Mouse (Mus musculus) limb, embryonic 10.5 days (tissue): ENCODE results near the gene Pak4. TPM values are rescaled to one million over a fixed set of nuclear protein-coding genes. Genes with fewer than 3 reads are reported as not detected.
A peak's percentile ranks its signal among the peaks of the same experiment; 100 is the strongest.

ENCODE experiments used
- DNase-seq: peaks from one replicate; pipeline ENCODE4 v3.0.0-alpha.2; 2017; ENCODE audit warnings: low spot score
- H3K27ac ChIP-seq: fragments of 300-500 bp; sonication (generic); 2 replicates; pipeline ENCODE4 v1.5.1; 2016; ENCODE audit warnings: mild to moderate bottlenecking
- H3K27me3 ChIP-seq: fragments of 300-500 bp; sonication (generic); 2 replicates; pipeline ENCODE4 v1.6.1; 2016; ENCODE audit warnings: low read depth, mild to moderate bottlenecking; ENCODE audit not compliant: poor library complexity, severe bottlenecking
- H3K36me3 ChIP-seq: fragments of 300-500 bp; sonication (generic); 2 replicates; pipeline ENCODE4 v1.6.1; 2016; ENCODE audit warnings: mild to moderate bottlenecking, moderate library complexity
- H3K4me1 ChIP-seq: fragments of 300-500 bp; sonication (generic); 2 replicates; pipeline ENCODE4 v1.6.1; 2016
- H3K4me3 ChIP-seq: fragments of 300-500 bp; sonication (generic); 2 replicates; pipeline ENCODE4 v1.5.1; 2016; ENCODE audit warnings: mild to moderate bottlenecking, moderate library complexity
- H3K9me3 ChIP-seq: fragments of 300-500 bp; sonication (generic); replicated peaks from 2 replicates; pipeline ENCODE4 v1.6.1; 2016; ENCODE audit warnings: mild to moderate bottlenecking
- WGBS: fragments of 180-500 bp; shearing (Covaris S2); methylation state at CpG from one replicate; pipeline ENCODE4 v1.1.7; 2016; 5-methylcytosine and 5-hydroxymethylcytosine counted together
- polyA plus RNA-seq: library from polyadenylated mRNA; unstranded; fragments of >200 nt; fragmentation: Nextera tagmentation; extraction: Ambion mirVana; gene quantifications from 2 replicates; pipeline ENCODE4 v1.2.1, GENCODE M21; 2016

The Pak4 gene
- polyA plus RNA-seq, 1 experiment from 2014 or later, result 64.9 TPM

- H3K9me3 ChIP-seq, result no peaks in the 10 kb centered on the region
- no peaks in the 10 kb centered on the region for H3K27me3 ChIP-seq
- H3K36me3 ChIP-seq, result peaks cover 71% of the 10 kb centered on the region
- peaks cover 21% of the 10 kb centered on the region for H3K4me1 ChIP-seq
- H3K27ac ChIP-seq, result no peak overlapping the region
- peak; percentile 71 for DNase-seq
- H3K4me3 ChIP-seq, result no peak overlapping the region
Observed at GRCm38 (mm10) chr7:28568253-28568652, 29.7 kb downstream of the Pak4 start.

GRCm38 (mm10) chr7:28567539-28567938 is 30.4 kb downstream of the Pak4 start:
- no peak for DNase-seq
- H3K4me3 ChIP-seq, result no peak overlapping the region
- peaks cover 78% of the 10 kb centered on the region for H3K36me3 ChIP-seq
- 91% methylated on average over 4 of the region's 4 CpGs for WGBS
- H3K9me3 ChIP-seq, result no peaks in the 10 kb centered on the region
- H3K27me3 ChIP-seq, result no peaks in the 10 kb centered on the region
- H3K4me1 ChIP-seq, result peaks cover 20% of the 10 kb centered on the region
- no peak overlapping the region for H3K27ac ChIP-seq

DNA sequence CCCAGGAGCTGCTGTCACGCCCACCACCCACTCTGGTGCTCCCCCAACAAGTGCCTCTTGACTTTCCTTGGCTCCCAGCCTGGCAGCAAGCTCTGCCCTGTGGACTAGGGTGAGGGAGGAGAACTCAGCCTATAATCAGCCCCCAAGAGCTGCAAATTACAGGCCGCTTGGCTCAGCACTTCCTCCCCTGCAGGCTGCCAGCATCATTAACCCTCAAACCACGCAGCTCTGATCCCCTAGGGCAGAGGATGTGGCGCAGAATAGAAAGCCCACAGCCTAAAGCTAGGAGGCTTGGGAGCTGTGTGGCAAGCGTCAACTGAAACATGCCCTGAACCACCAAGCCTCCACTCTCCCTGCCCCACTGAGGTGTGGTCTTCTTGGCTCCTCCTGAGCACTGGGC is 32.6 kb downstream of the Pak4 start:
- no peak for DNase-seq
- Histone ChIP-seq H3K4me1 (peaks cover 4% of the 10 kb centered on the region; the same call in 1 of the 2 replicates), H3K27ac (no peak overlapping the region), H3K4me3 (no peak overlapping the region), H3K27me3 (no peaks in the 10 kb centered on the region), H3K9me3 (no peaks in the 10 kb centered on the region), H3K36me3 (peaks cover 98% of the 10 kb centered on the region)
- WGBS, result 81% methylated on average over 5 of the region's 5 CpGs

- Histone ChIP-seq H3K9me3 (no peaks in the 10 kb centered on the region), H3K36me3 (peaks cover 96% of the 10 kb centered on the region), H3K27me3 (no peaks in the 10 kb centered on the region), H3K4me3 (no peak overlapping the region), H3K27ac (no peak overlapping the region), H3K4me1 (peaks cover 9% of the 10 kb centered on the region; the same call in 1 of the 2 replicates)
- WGBS, result 97% methylated on average over 13 of the region's 13 CpGs
- DNase-seq, result no peak
Observed at GRCm38 (mm10) chr7:28562951-28563350, 35.0 kb downstream of the Pak4 start.

DNA sequence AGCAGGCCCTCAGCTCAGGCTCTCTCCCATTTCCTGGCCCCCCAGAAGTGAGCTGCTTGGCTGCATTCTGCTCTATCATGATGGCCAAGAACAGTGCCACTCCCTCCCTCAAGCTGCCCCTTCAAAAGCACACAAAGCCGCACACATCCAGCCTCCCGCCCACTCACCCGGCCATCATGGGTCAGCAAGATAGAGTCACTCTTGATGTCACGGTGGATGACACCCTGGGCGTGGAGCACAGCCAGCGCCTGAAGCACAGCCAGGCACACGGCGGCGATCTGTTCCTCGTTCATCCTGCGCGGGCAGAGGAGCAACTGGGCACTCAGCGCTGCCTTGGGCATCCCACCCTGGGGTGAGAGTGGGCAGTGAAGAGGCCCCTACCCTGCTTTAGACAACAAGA is 35.6 kb downstream of the Pak4 start:
- Histone ChIP-seq H3K9me3 (no peaks in the 10 kb centered on the region), H3K27ac (no peak overlapping the region), H3K4me3 (no peak overlapping the region), H3K4me1 (peaks cover 9% of the 10 kb centered on the region; the same call in 1 of the 2 replicates), H3K36me3 (peaks cover 94% of the 10 kb centered on the region), H3K27me3 (no peaks in the 10 kb centered on the region)
- no peak for DNase-seq
- WGBS, result 96% methylated on average over 13 of the region's 13 CpGs

DNA sequence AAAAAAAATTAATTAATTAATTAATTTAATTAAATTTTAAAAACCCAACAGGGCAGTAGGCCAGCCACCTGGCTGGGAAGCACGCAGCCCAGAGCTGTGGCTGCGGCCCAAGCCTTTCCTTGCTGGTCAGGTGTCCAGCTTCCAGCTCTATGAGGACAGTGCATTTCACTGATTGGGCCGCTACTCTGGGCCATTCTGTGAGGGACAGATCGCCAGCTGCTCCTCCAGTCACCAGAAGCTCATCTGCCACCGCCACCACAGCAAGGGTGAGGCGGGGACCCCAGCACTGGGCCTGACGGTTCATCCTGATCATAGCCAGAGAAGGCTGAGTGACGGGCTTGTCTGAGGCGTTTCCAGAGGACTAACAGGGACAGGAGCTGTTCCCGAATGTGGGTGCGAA is 36.0 kb downstream of the Pak4 start:
- no peak overlapping the region for H3K4me3 ChIP-seq
- WGBS, result 90% methylated on average over 11 of the region's 11 CpGs

GRCm38 (mm10) chr7:28560856-28561255 is 37.1 kb downstream of the Pak4 start:
- no peak overlapping the region for H3K27ac ChIP-seq
- H3K36me3 ChIP-seq, result peaks cover 81% of the 10 kb centered on the region
- H3K9me3 ChIP-seq, result no peaks in the 10 kb centered on the region
- DNase-seq, result no peak
- no peaks in the 10 kb centered on the region for H3K27me3 ChIP-seq
- WGBS, result 92% methylated on average over 10 of the region's 10 CpGs
- H3K4me1 ChIP-seq, result peaks cover 21% of the 10 kb centered on the region
- no peak overlapping the region for H3K4me3 ChIP-seq

More for the DNA sequence above, 36.0 kb downstream of the Pak4 start:
- peaks cover 10% of the 10 kb centered on the region for H3K4me1 ChIP-seq
- H3K27me3 ChIP-seq, result no peaks in the 10 kb centered on the region
- peaks cover 90% of the 10 kb centered on the region for H3K36me3 ChIP-seq
- no peaks in the 10 kb centered on the region for H3K9me3 ChIP-seq
- no peak overlapping the region for H3K27ac ChIP-seq
- no peak for DNase-seq

DNA sequence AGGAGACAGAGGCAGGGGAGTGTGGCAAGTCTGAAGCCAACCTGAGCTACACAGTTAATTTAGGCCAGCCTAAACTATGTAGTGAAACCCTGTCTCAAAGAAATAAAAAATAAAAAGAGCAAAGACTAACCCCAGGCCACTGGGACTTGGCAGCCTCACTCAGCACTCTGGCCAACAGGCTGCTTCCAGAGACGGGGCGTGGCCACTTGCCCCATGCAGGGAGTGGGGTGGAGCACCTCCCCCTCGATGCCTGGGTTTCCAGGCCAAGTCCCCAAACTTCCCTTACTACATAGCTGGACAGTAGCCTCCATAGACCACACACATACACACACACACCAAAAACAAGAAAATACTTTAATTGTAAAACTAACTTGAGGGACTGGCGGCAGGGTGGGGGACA is 39.5 kb downstream of the Pak4 start:
- H3K27ac ChIP-seq, result no peak overlapping the region

GRCm38 (mm10) chr7:28557708-28558107 is 40.3 kb downstream of the Pak4 start:
- no peak overlapping the region; the same call in 1 of the 2 replicates for H3K27ac ChIP-seq
- no peaks in the 10 kb centered on the region for H3K9me3 ChIP-seq
- 78% methylated on average over 6 of the region's 6 CpGs for WGBS
- no peaks in the 10 kb centered on the region for H3K27me3 ChIP-seq
- H3K4me3 ChIP-seq, result no peak overlapping the region
- peaks cover 50% of the 10 kb centered on the region for H3K36me3 ChIP-seq
- DNase-seq, result no peak
- H3K4me1 ChIP-seq, result peaks cover 20% of the 10 kb centered on the region

More for the DNA sequence above, 39.5 kb downstream of the Pak4 start:
- 42% methylated on average over 4 of the region's 4 CpGs for WGBS
- no peak for DNase-seq
- no peaks in the 10 kb centered on the region for H3K27me3 ChIP-seq
- H3K4me1 ChIP-seq, result peaks cover 21% of the 10 kb centered on the region
- no peak overlapping the region for H3K4me3 ChIP-seq
- no peaks in the 10 kb centered on the region for H3K9me3 ChIP-seq
- peaks cover 58% of the 10 kb centered on the region for H3K36me3 ChIP-seq

DNA sequence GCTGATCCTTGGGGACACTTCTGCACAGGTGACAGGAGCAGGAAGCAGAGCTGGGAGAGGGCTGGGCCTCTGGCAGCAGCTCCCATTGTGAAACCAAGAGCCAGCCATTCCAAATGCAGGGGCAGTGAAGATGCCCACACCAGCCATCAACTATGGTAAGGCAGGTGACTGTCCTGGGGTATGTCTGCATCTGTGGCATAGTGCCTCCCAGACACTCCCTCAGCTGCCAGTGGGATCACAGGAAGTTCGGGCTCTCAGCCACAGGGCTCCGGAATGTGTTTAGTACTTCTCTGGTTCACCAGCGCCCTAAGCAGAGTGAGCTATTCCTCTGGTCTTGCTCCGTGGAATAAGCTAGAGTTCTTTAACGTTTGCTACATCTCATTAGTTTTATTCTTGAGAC is 40.9 kb downstream of the Pak4 start:
- WGBS, result 74% methylated on average over 5 of the region's 5 CpGs
- no peak overlapping the region for H3K4me3 ChIP-seq
- no peaks in the 10 kb centered on the region for H3K27me3 ChIP-seq
- H3K36me3 ChIP-seq, result peaks cover 44% of the 10 kb centered on the region
- H3K4me1 ChIP-seq, result peaks cover 18% of the 10 kb centered on the region
- no peaks in the 10 kb centered on the region for H3K9me3 ChIP-seq
- no peak overlapping the region for H3K27ac ChIP-seq
- no peak for DNase-seq

DNA sequence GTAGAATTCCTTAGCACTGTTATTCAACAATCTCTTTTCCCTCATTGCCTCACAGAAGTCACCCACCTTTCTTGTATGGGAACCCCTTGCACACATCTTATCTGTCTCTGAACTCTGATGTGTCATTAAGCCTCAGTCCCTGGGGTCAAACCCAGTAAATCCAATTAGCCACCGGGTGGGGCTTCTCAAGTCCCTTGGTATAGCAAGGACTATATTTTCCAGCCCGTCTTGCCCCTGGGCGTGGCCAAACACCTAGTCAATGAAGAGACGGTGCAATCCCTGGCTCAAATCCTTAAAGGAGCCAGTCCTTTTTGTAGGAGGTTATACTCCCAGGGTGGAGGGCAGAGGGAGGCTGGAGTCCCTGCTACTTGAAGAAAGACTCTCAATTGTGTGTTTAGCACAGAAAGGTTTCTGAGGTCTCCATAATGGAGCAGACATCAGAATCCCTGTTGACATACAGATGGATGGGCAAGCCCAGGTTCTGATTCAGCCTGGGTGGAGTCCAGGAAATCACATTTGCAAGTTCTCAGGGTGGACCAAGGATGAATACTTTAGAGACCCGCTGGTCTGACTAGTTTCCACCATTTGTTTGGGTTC is 41.9 kb downstream of the Pak4 start:
- no peak overlapping the region for H3K27ac ChIP-seq

GRCm38 (mm10) chr7:28553076-28553475 is 44.9 kb downstream of the Pak4 start:
- Histone ChIP-seq H3K9me3 (no peaks in the 10 kb centered on the region), H3K4me3 (no peak overlapping the region), H3K36me3 (peaks cover 7% of the 10 kb centered on the region; the same call in 1 of the 2 replicates), H3K4me1 (peaks cover 12% of the 10 kb centered on the region; the same call in 1 of the 2 replicates), H3K27ac (no peak overlapping the region), H3K27me3 (peaks cover 6% of the 10 kb centered on the region)
- WGBS, result 89% methylated on average over 6 of the region's 6 CpGs
- DNase-seq, result no peak

More for the DNA sequence above, 41.9 kb downstream of the Pak4 start:
- DNase-seq, result no peak
- Histone ChIP-seq H3K27me3 (no peaks in the 10 kb centered on the region), H3K4me1 (peaks cover 18% of the 10 kb centered on the region), H3K9me3 (no peaks in the 10 kb centered on the region), H3K4me3 (no peak overlapping the region), H3K36me3 (peaks cover 35% of the 10 kb centered on the region)
- WGBS, result 16% methylated on average over 5 of the region's 5 CpGs

GRCm38 (mm10) chr7:28547628-28548027 is 50.4 kb downstream of the Pak4 start:
- Histone ChIP-seq H3K27ac (no peak overlapping the region), H3K36me3 (no peaks in the 10 kb centered on the region), H3K27me3 (peaks cover 60% of the 10 kb centered on the region), H3K4me3 (no peak overlapping the region), H3K4me1 (peaks cover 35% of the 10 kb centered on the region), H3K9me3 (no peaks in the 10 kb centered on the region)
- DNase-seq, result no peak
- WGBS, result 69% methylated on average over 7 of the region's 7 CpGs

DNA sequence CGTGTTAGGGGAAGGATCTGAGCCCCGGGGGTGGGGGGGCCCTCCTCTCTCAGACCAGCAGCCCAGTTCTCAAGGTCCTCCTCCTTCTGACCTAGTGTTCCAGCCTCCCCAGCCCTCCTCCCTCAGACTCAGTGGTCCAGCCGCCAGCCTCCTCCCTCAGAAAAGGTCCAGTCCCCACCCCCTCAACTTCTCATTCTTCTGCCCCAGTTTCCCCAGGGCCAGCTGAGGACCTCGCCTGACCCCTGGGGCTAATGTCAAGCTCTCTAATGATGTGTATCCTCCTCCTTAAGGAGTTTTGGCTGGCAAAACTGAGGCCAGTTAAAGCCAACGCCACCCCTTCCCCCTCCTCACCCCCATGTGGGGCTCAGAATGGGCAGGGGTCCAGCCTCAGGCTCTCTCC is 50.8 kb downstream of the Pak4 start, which contains the start of gene Nccrp1:
Gene Nccrp1, minus strand, starts transcription at position 101 of the 400 bp plus-strand sequence.
- H3K4me3 ChIP-seq, result peak within 1 kb of the TSS; percentile 41
- H3K9me3 ChIP-seq, result no peaks in the 10 kb centered on the region
- 4% methylated on average over 5 of the region's 5 CpGs for WGBS
- DNase-seq, result no peak
- peaks cover 35% of the 10 kb centered on the region for H3K4me1 ChIP-seq
- H3K36me3 ChIP-seq, result no peaks in the 10 kb centered on the region
- H3K27ac ChIP-seq, result no peak within 1 kb of the TSS
- peaks cover 60% of the 10 kb centered on the region for H3K27me3 ChIP-seq
